Mouse (Mus musculus) layer of hippocampus, adult 18-20 months (tissue): ENCODE measurements at regions not wholly inside any gene's neighbourhood (a gene's known extent, or its start where the extent isn't known, plus 50 kb on each side); places are given as distances from the start of the nearest gene placed in this dataset.
A peak's percentile ranks its signal among the peaks of the same experiment; 100 is the strongest.
"Not testable (repeated sequence)": the region's sequence is repeated elsewhere in the genome, so short reads cannot be mapped to it uniquely, and the experiment has no call there.

Experiments used
- DNase-seq, 2 experiments: peaks; one replicate each; pipeline ENCODE4 v3.0.0; 2022; ENCODE audit warnings: low spot score in 2 of 2

GRCm38 (mm10) chr13:3035291-3035690, 502.6 kb upstream of the Gdi2 start:
- DNase-seq = not testable (repeated sequence)

- DNase-seq = peak; percentile 1 to 11
Measured at GRCm38 (mm10) chr13:3037010-3037409, 500.9 kb upstream of the Gdi2 start.

GRCm38 (mm10) chr13:3046381-3047105, 491.3 kb upstream of the Gdi2 start:
- not testable (repeated sequence) for DNase-seq

DNA sequence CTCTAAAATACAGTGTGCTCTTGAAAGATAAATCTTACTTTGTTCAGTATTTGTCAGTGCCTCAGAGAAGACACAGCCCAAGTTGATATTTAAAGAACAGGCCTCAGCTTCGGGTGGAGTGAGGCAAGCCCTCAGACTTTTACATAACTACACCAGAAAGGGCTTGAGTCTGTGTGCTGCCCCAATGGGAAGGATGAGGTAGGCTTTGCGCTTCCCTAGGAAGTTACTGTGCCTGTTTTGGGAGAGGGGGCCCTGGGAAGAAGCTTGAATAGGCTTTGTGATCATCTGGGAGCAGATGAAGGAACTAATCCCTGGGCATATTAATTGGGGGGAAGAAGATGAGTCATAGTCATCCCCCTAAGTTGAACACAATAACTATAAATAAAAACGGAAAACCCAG, 454.4 kb upstream of the Gdi2 start:
- DNase-seq = not testable (repeated sequence)

- not testable (repeated sequence) for DNase-seq
Measured at GRCm38 (mm10) chr13:3089971-3090370, 447.9 kb upstream of the Gdi2 start.

- DNase-seq = not testable (repeated sequence)
Measured at GRCm38 (mm10) chr13:3106543-3106942, 431.3 kb upstream of the Gdi2 start.

- DNase-seq = not testable (repeated sequence)
Measured at GRCm38 (mm10) chr13:3128150-3128549, 409.7 kb upstream of the Gdi2 start.

GRCm38 (mm10) chr13:3137281-3137680, 400.6 kb upstream of the Gdi2 start:
- not testable (repeated sequence) for DNase-seq

GRCm38 (mm10) chr13:3138698-3139097, 399.2 kb upstream of the Gdi2 start:
- no peak for DNase-seq

DNA sequence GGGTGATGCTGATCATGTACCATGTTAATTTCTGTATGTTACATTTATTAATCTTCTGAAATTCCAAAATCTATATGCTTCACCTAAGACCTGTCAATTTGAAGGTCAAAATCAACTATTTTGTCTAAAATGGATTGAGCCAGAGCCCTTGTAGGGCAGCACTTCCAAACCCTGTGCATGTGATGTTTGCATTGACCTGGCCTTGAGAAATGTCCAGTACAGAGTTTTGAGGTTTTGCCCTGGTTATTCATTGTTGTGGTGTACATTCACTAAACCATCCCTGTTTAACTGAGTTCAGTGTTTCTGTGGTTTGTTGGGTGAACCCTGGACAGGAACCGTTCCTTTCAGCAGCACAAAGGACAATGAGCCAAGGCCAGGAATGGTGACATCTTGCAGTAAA, 392.4 kb upstream of the Gdi2 start:
- not testable (repeated sequence) for DNase-seq
